Mouse (Mus musculus) forebrain, embryonic 16.5 days (tissue): ENCODE measurements around the gene Nipsnap2. TPM values are rescaled to one million over a fixed set of nuclear protein-coding genes. Genes with fewer than 3 reads are reported as not detected.
"Not testable (repeated sequence)": the region's sequence is repeated elsewhere in the genome, so short reads cannot be mapped to it uniquely, and the experiment has no call there.

Experiments used
- ATAC-seq: fragments of 200-750 bp; cut with Nextera tagmentation; 2 replicates; pipeline ENCODE4 v1.8.0; 2017; ENCODE audit warnings: mild to moderate bottlenecking, moderate library complexity
- H3K27ac ChIP-seq: fragments of 300-500 bp; sonication (generic); 2 replicates; pipeline ENCODE4 v1.5.1; 2014; ENCODE audit warnings: low read length, control low read depth
- H3K27me3 ChIP-seq: fragments of 300-500 bp; sonication (generic); replicated peaks from 2 replicates; pipeline ENCODE4 v1.6.1; 2014; ENCODE audit warnings: low read length; ENCODE audit not compliant: control insufficient read depth, insufficient read depth
- H3K36me3 ChIP-seq: fragments of 300-500 bp; sonication (generic); 2 replicates; pipeline ENCODE4 v1.6.1; 2014; ENCODE audit not compliant: control insufficient read depth, insufficient read depth
- H3K4me1 ChIP-seq: fragments of 300-500 bp; sonication (generic); replicated peaks from 2 replicates; pipeline ENCODE4 v1.6.1; 2014; ENCODE audit warnings: low read length; ENCODE audit not compliant: control insufficient read depth, insufficient read depth
- H3K4me2 ChIP-seq: fragments of 300-500 bp; sonication (generic); 2 replicates; pipeline ENCODE4 v1.6.1; 2014; ENCODE audit warnings: mild to moderate bottlenecking, low read length, control low read depth
- H3K4me3 ChIP-seq: fragments of 300-500 bp; sonication (generic); replicated peaks from 2 replicates; pipeline ENCODE4 v1.5.1; 2014; ENCODE audit warnings: mild to moderate bottlenecking, low read length, control low read depth
- H3K9ac ChIP-seq: fragments of 300-500 bp; sonication (generic); replicated peaks from 2 replicates; pipeline ENCODE4 v1.6.1; 2014; ENCODE audit warnings: low read depth, low read length, control low read depth
- H3K9me3 ChIP-seq: fragments of 300-500 bp; sonication (generic); 2 replicates; pipeline ENCODE4 v1.6.1; 2016; ENCODE audit warnings: low read length; ENCODE audit not compliant: control insufficient read depth
- whole genome bisulfite sequencing: fragments of 180-500 bp; shearing (Covaris S2); extraction: QIAGEN DNeasy Blood & Tissue Kit; methylation state at CpG from one replicate; pipeline ENCODE4 v1.1.7; 2014; 5-methylcytosine and 5-hydroxymethylcytosine counted together
- polyA plus RNA-seq: library from polyadenylated mRNA; unstranded; fragments of >200 nt; fragmentation: Nextera tagmentation; extraction: Ambion mirVana; gene quantifications from 2 replicates; pipeline ENCODE4 v1.2.1, GENCODE M21; 2015

Nipsnap2 gene
- polyA plus RNA-seq, 1 experiment from 2014 or later, result 74.0 TPM

GRCm38 (mm10) chr5:129790591-129790990 is 65.7 kb downstream of the Nipsnap2 start:
- Histone ChIP-seq H3K4me1 (peaks cover 16% of the 10 kb centered on the region), H3K36me3 (peaks cover 42% of the 10 kb centered on the region)
- ATAC-seq, H3K9me3 ChIP-seq, H3K4me3 ChIP-seq, H3K27me3 ChIP-seq, H3K27ac ChIP-seq, H3K4me2 ChIP-seq, H3K9ac ChIP-seq: not testable (repeated sequence)
- WGBS, result 94% methylated on average over 6 of the region's 8 CpGs

Other genes with a start within 250 kb of the Nipsnap2 start
- gene Sfswap, start 223.8 kb upstream of the Nipsnap2 start, polyA plus RNA-seq, result 55.4 and 56.3 TPM in 2 replicates
- gene Mmp17, start 140.9 kb upstream of the Nipsnap2 start, polyA plus RNA-seq, result 17.7 and 20.2 TPM in 2 replicates
- 9.4 and 10.4 TPM in 2 replicates for gene Zfp11, start 55.0 kb upstream of the Nipsnap2 start, polyA plus RNA-seq
- gene Sept14, start 16.6 kb upstream of the Nipsnap2 start, polyA plus RNA-seq, result not detected in 2 replicates
- 177 and 190 TPM in 2 replicates for gene Mrps17, start 9.6 kb upstream of the Nipsnap2 start, polyA plus RNA-seq
- gene Psph, start 62.4 kb downstream of the Nipsnap2 start, polyA plus RNA-seq, result 42.3 and 42.9 TPM in 2 replicates
- 25.8 and 29.5 TPM in 2 replicates for gene Sumf2, start 121.9 kb downstream of the Nipsnap2 start, polyA plus RNA-seq
- gene Chchd2, start 162.4 kb downstream of the Nipsnap2 start, polyA plus RNA-seq, result 801 and 835 TPM in 2 replicates
- 19.9 and 21.4 TPM in 2 replicates for gene Zbed5, start 170.7 kb downstream of the Nipsnap2 start, polyA plus RNA-seq
- gene Phkg1, start 173.5 kb downstream of the Nipsnap2 start, polyA plus RNA-seq, result 0.43 and 0.62 TPM in 2 replicates
- gene Nupr1l, start 183.5 kb downstream of the Nipsnap2 start, polyA plus RNA-seq, result 4.1 and 5.1 TPM in 2 replicates
- 28.7 and 34.2 TPM in 2 replicates for gene Vkorc1l1, start 216.9 kb downstream of the Nipsnap2 start, polyA plus RNA-seq